Mouse (Mus musculus) spleen, adult 2 months (tissue): ENCODE results near the gene Npm1.

Experiments
- CTCF ChIP-seq: fragments of 200-500 bp; IDR thresholded peaks from 2 replicates; pipeline ENCODE4 v1.5.1; 2011; ENCODE audit warnings: mild to moderate bottlenecking, inconsistent platforms; ENCODE audit not compliant: insufficient read depth, insufficient read length, insufficient replicate concordance; ENCODE audit errors: extremely low read depth
- POLR2A ChIP-seq: fragments of 200-500 bp; IDR thresholded peaks from 2 replicates; pipeline ENCODE4 v1.6.1; 2011; ENCODE audit warnings: low read depth, low read length, inconsistent platforms

GRCm38 (mm10) chr11:33156436-33157015 lies 6.5 kb downstream of the Npm1 start:
- TF ChIP-seq CTCF, result no peak
- no peak for TF ChIP-seq POLR2A
